Mouse (Mus musculus): ENCODE results near the gene Ifi203.

Ifi203 gene

GRCm38 (mm10) chr1:173877125-173877524 lies 65.3 kb downstream of the Ifi203 start:
- WGBS, result 93% methylated on average over 1 of the region's 1 CpGs
